Mouse (Mus musculus): ENCODE data around the gene Amfr.
A peak's percentile ranks its signal among the peaks of the same experiment; 100 is the strongest.

- peak; percentile 88 for TF ChIP-seq CTCF (IDR thresholded peaks at IDR 0.05; ENCODE audit: low read depth)
- no peak for TF ChIP-seq EP300 (optimal IDR thresholded peaks at IDR 0.05)
These were observed 44.7 kb upstream of the Amfr start for GRCm38 (mm10) chr8:94057157-94057854.

Measured in stomach, postnatal 0 days (tissue).